Mouse (Mus musculus): ENCODE data around the gene Ift74.
"Not testable (repeated sequence)": the region's sequence is repeated elsewhere in the genome, so short reads cannot be mapped to it uniquely, and the experiment has no call there.

DNA sequence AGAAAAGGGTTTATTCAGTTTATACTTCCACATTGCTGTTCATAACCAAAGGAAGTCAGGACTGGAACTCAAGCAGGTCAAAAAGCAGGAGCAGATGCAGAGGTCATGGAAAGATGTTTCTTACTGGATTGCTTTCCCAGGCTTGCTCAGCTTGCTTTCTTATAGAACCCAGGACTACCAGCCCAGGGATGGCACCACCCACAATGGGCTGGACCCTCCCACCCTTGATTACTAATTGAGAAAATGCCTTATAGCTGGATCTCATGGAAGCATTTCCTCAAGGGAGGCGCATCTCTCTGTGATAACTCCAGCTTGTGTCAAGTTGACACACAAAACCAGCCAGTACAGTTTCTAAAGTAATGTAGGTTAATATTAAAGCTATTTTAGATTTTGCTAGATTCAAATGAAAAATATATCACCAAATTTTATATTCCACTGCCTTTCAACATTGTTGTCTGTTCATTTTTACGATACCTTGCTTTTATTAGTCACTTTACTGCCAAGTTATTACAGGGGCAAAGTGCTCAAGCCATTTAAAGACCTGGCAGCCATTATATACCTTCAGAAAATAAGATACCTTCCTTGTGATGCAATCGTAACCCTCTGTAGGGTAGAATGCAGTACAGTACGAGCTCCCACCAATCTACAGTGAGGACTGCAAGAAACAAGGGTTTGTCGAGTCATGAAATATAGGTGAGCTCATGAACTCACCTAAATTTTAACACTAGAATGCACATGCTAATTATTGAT, 36.3 kb downstream of the Ift74 start:
- TF ChIP-seq CTCF (IDR thresholded peaks at IDR 0.05; ENCODE audit: control insufficient read depth, insufficient read depth, low read length); POLR2A (IDR thresholded peaks at IDR 0.05; ENCODE audit: borderline replicate concordance, control insufficient read depth, low read depth, low read length): not testable (repeated sequence)
